Mouse (Mus musculus) hematopoietic stem cell, adult 5-6 weeks (primary cell): ENCODE measurements around the gene Smad6. TPM values are rescaled to one million over a fixed set of nuclear protein-coding genes. Genes with fewer than 3 reads are reported as not detected.
A peak's percentile ranks its signal among the peaks of the same experiment; 100 is the strongest.

Experiments
- ATAC-seq, 2 experiments: fragments of 125-278 bp in 1 of 2; replicated peaks in 1 of 2; 2 replicates each; pipeline ENCODE4 v1.8.0; 2016 to 2017; ENCODE audit warnings: inconsistent platforms in 2 of 2, mild to moderate bottlenecking in 2 of 2, moderate number of reproducible peaks in 2 of 2, low read depth in 1 of 2, moderate TSS enrichment in 1 of 2; ENCODE audit not compliant: low FRiP score in 2 of 2, poor library complexity in 2 of 2, severe bottlenecking in 2 of 2, insufficient read depth in 1 of 2, low TSS enrichment in 1 of 2
- total RNA-seq: library from RNA; stranded (forward); fragments of 172-1452, 232-1000 nt; gene quantifications from 2 replicates; pipeline ENCODE4 v1.2.3, GENCODE M21; 2017

Gene Smad6
- 2.6 and 3.9 TPM in 2 replicates for total RNA-seq

GRCm38 (mm10) chr9:64021853-64022561, at the start of gene Smad6:
Gene Smad6 (minus strand): TSS chr9:64022059.
- ATAC-seq: peak; percentile 61 to 66

DNA sequence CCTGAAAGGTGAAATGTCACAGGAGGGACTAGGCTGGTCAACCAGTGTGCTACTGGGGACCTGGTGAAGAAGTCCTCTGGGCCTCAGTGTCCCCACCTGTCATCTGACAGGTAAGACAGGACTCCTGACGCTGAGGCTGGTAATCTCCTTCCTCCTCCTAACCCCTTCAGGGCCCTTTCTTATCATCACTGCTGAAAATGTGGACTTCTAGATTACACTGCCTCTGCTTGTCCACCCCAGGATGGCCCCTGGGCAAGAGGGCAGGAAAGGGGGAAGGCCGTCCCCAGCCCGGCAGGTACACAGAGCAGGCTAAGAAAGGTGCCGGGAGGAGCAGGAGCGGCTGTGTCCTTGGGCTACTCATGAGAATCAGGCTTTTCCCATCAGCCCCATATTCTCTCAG, 48.8 kb upstream of the Smad6 start:
- ATAC-seq: no peak

GRCm38 (mm10) chr9:64069131-64069530, 47.3 kb upstream of the Smad6 start:
- ATAC-seq: no peak

GRCm38 (mm10) chr9:64068571-64068970, 46.7 kb upstream of the Smad6 start:
- no peak for ATAC-seq

GRCm38 (mm10) chr9:64067787-64068186, 45.9 kb upstream of the Smad6 start:
- no peak for ATAC-seq

GRCm38 (mm10) chr9:64060033-64060539, 38.2 kb upstream of the Smad6 start:
- ATAC-seq: peak; percentile 43 to 77

DNA sequence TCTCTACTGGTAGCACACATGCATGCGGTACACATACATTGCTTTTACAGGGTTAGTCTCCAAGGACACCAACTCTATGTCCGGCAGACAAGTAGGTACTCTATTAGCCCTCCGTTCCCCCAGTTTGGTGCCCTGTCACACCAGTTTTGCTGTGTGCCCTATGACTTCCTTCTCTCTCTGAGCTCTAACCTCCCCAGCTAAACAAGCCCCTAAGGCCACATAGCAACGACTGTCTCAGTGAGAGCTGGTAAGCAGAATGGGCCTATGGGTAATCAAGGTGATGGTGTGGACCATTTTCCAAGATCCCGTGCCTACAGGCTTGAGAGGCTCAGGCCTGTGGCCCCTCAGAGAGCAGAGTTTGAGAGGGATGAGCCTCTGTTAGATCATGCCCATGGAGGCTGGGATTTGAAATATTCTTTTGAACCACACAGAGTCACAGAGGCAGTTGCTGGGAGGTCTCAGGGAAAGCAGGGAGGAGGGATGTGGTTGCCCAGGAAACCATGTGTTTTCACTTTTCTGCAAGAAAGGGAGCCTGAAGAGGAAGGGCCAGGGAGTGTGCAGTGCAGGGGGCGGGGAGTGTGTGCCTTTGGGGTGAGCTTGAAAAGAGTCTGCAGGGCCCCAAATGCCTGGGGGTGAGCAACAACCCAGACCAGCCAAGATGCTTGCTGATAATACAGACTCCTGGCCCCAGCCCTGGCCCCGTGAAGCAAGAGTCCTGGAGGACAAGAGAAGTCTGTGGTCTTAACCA, 36.2 kb upstream of the Smad6 start:
- ATAC-seq: peak; percentile 43 to 60; a peak in 2 of 4 replicates

DNA sequence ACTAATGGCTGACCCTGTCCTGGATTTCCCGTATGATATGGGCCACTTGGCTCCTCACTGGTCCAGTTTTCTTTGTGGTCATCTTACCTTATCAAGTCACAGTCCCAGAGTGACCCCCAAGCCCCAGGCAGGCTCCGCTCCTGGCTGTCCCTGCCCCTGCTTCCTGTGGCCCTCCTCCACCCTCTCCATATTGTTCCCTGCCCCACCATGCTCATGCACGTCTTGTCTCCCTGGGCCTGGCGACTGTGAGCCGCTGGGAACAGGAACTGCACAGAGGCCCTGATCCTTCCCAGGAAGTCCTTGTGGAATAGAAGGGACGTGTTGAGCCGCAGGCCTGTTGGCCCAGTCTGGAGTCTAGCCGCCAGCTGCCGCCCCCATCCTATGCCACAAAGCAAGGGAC, 33.3 kb upstream of the Smad6 start:
- no peak for ATAC-seq

GRCm38 (mm10) chr9:64053786-64054185, 31.9 kb upstream of the Smad6 start:
- no peak for ATAC-seq

- no peak for ATAC-seq
These were observed 29.4 kb upstream of the Smad6 start for GRCm38 (mm10) chr9:64051241-64051640.

GRCm38 (mm10) chr9:64050513-64051065, 28.7 kb upstream of the Smad6 start:
- ATAC-seq: no peak

- ATAC-seq: peak; percentile 85 to 89
These were observed 27.9 kb upstream of the Smad6 start for GRCm38 (mm10) chr9:64049471-64050380.

DNA sequence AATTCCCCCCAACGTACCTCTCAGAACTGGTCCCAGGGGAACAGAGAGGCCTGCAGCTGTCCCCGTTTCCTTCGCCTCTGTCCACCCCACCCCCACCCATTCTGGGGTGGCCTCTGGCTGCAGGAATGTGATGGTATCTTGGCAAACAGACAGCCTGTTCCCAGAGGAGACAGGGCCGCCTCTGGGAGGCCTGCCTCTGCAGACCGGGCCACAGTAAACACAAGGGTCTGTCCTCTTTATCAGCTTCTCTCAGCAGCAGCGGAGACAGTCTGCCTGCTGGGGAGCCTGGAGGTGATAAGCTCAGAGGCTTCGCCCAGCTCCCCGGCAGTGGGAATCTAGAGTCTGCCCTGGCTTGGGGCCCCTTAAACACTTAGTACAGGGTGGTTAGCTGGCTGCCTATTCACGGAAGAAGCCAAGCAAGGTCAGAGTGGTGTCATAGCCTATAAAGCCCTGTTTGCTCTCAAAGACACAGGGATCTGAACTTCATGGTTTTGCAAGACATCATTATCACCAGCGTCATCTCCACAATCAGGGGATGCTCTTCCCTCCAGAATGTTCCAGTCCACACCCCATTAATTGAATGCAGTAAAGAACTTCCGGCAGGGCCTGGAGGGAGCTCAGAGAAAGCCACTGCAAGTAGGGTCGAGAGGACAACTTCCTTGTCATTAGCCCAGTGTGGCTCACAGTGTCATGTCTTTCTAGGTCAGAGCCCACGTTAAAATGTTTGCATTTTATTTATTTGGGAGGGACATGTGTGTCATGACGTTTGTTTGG, 23.4 kb upstream of the Smad6 start:
- peak in 1 of 2 experiments; percentile 56; a peak in 1 of 4 replicates for ATAC-seq

DNA sequence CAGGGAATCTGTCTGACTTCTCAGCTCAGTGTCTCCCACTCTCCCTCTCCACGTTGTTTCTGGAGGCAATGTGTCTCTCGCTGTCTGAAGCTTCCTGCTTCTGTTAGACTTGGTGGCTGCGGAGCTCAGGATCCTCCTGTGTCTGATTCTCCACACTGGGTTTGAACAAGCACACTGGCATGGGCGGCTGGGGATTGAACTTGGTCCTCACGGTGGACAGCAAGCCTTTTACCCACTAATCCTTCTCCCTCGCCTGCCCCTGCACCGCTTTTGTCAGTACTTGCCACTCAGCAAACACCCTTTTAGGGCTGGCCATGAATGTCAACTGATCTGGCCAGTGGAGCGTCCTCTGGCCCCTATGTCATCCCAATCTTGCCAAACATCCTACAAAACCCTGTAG, 22.5 kb upstream of the Smad6 start:
- ATAC-seq: no peak

- no peak for ATAC-seq
These were observed 21.1 kb upstream of the Smad6 start for GRCm38 (mm10) chr9:64042911-64043310.

GRCm38 (mm10) chr9:64042216-64042615, 20.4 kb upstream of the Smad6 start:
- no peak for ATAC-seq
